Mouse (Mus musculus) olfactory bulb, adult 2 months (tissue): ENCODE measurements around the gene Gm7029. TPM values are rescaled to one million over a fixed set of nuclear protein-coding genes. Genes with fewer than 3 reads are reported as not detected.
A peak's percentile ranks its signal among the peaks of the same experiment; 100 is the strongest.

Source experiments
- H3K27ac ChIP-seq: fragments of 200-500 bp; 2 replicates; pipeline ENCODE4 v1.5.1; 2012; ENCODE audit warnings: low read depth, low read length; ENCODE audit not compliant: insufficient read depth
- H3K4me1 ChIP-seq: fragments of 200-500 bp; 2 replicates; pipeline ENCODE4 v1.6.1; 2012; ENCODE audit warnings: low read length; ENCODE audit not compliant: control insufficient read depth, insufficient read depth
- H3K4me3 ChIP-seq: fragments of 200-500 bp; 2 replicates; pipeline ENCODE4 v1.5.1; 2012; ENCODE audit warnings: mild to moderate bottlenecking, low read depth, low read length, moderate library complexity; ENCODE audit not compliant: insufficient read depth
- CTCF ChIP-seq: fragments of 200-500 bp; IDR thresholded peaks from 2 replicates; pipeline ENCODE4 v1.5.1; 2012; ENCODE audit warnings: low read depth, mild to moderate bottlenecking, low read length, moderate library complexity; ENCODE audit not compliant: insufficient read depth
- POLR2A ChIP-seq: fragments of 200-500 bp; IDR thresholded peaks from 2 replicates; pipeline ENCODE4 v1.6.1; 2012; ENCODE audit warnings: mild to moderate bottlenecking, low read depth, low read length, moderate library complexity; ENCODE audit not compliant: insufficient read depth
- WGBS: fragments of 180-500 bp; shearing (Covaris S2); methylation state at CpG from one replicate; pipeline ENCODE4 v1.1.7; 2018; 5-methylcytosine and 5-hydroxymethylcytosine counted together
- polyA plus RNA-seq: library from polyadenylated mRNA; stranded (reverse); fragments of >200 nt; gene quantifications from 2 replicates; pipeline ENCODE4 v1.2.4, GENCODE M21; 2012; ENCODE audit warnings: low replicate concordance; ENCODE audit not compliant: missing spikeins, insufficient read depth, insufficient read length

Gm7029 gene
- polyA plus RNA-seq, 1 experiment, result not detected

DNA sequence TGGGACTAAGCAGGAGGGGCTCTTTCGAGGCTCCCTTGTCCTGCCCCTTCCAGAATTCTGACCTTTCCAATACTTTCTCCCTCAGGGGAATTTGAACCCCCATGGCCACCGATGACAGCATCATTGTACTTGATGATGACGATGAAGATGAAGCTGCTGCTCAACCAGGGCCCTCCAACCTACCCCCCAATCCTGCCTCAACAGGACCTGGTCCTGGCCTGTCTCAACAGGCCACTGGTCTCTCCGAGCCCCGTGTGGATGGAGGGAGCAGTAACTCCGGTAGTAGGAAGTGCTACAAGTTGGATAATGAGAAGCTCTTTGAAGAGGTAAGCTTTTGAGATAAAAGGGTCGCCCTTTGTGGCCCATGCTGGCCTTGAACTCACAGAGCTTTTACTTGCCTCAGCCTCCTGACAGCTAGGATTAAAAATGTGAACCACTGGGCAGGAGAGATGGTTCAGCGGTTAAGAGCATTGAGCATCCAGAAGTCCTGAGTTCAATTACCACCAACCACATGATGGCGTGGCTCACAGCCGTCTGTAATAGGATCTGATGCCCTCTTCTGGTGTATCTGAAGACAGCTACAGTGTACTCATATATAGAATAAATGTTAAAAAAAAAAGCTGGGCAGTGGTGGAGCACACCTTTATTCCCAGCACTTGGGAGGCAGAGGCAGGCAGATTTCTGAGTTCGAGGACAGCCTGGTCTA lies 36.9 kb downstream of the Gm7029 start:
- 41% methylated on average over 11 of the region's 11 CpGs for WGBS
- Histone ChIP-seq H3K4me1 (peaks cover 19% of the 10 kb centered on the region), H3K27ac (no peak overlapping the region), H3K4me3 (peak overlapping the region; percentile 92)
- TF ChIP-seq POLR2A (no peak), CTCF (no peak)

DNA sequence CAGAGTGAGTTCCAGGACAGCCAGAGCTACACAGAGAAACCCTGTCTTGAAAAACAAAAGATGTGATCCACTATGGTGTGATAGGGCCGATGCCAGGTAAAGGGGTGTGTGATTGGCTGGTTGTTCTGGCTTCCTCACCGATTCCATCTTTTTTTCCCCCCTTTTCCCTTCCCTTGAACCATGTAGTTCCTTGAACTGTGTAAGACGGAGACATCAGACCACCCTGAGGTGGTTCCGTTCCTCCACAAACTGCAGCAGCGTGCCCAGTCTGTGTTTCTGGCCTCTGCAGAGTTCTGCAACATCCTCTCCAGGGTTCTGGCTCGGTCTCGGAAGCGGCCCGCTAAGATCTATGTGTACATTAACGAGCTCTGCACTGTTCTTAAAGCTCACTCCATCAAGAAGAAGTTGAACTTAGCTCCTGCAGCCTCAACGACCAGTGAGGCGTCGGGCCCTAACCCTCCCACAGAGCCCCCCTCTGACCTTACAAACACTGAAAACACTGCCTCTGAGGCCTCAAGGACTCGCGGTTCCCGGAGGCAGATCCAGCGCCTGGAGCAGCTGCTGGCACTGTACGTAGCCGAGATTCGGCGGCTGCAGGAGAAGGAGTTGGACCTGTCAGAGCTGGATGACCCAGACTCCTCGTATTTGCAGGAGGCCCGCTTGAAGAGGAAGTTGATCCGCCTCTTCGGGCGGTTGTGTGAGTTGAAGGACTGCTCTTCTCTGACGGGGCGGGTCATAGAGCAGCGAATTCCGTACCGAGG lies 37.6 kb downstream of the Gm7029 start:
- TF ChIP-seq CTCF (no peak), POLR2A (no peak)
- WGBS, result 88% methylated on average over 31 of the region's 31 CpGs

DNA sequence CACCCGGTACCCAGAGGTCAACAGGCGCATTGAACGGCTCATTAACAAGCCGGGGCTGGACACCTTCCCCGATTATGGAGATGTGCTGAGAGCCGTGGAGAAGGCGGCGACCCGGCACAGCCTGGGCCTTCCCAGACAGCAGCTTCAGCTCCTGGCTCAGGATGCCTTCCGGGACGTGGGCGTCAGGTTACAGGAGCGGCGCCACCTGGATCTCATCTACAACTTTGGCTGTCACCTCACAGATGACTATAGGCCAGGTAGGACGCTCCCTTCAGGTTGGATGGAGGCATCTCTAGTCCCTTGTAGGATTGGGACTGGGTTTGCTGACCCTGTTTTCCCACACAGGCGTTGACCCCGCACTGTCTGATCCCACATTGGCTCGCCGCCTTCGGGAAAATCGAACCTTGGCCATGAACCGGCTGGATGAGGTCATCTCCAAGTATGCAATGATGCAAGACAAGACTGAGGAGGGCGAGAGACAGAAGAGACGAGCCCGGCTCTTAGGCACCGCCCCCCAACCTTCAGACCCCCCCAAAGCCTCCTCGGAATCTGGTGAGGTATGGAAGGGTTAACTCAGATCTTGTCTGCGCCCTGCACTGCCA lies 38.3 kb downstream of the Gm7029 start:
- no peak for TF ChIP-seq POLR2A
- TF ChIP-seq CTCF, result no peak
- H3K27ac ChIP-seq, result no peak overlapping the region
- no peak overlapping the region for H3K4me3 ChIP-seq
- peaks cover 22% of the 10 kb centered on the region for H3K4me1 ChIP-seq
- WGBS, result 90% methylated on average over 28 of the region's 28 CpGs

More for the DNA sequence above, 37.6 kb downstream of the Gm7029 start:
- no peak overlapping the region for H3K27ac ChIP-seq
- peaks cover 19% of the 10 kb centered on the region for H3K4me1 ChIP-seq
- H3K4me3 ChIP-seq, result no peak overlapping the region

DNA sequence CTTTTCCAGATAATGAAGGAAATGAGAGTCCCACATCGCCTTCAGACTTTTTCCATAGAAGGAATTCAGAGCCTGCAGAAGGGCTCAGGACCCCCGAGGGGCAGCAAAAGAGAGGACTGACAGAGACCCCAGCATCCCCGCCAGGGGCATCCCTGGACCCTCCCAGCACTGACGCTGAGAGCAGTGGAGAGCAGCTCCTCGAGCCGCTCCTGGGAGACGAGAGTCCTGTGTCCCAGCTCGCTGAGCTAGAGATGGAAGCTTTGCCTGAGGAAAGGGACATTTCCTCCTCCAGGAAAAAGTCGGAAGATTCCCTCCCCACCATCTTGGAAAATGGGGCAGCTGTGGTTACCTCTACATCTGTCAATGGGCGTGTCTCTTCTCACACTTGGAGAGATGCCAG lies 39.6 kb downstream of the Gm7029 start:
- H3K4me1 ChIP-seq, result peaks cover 30% of the 10 kb centered on the region
- TF ChIP-seq CTCF, result no peak
- TF ChIP-seq POLR2A, result no peak
- 88% methylated on average over 10 of the region's 10 CpGs for WGBS
- H3K27ac ChIP-seq, result no peak overlapping the region
- no peak overlapping the region for H3K4me3 ChIP-seq

DNA sequence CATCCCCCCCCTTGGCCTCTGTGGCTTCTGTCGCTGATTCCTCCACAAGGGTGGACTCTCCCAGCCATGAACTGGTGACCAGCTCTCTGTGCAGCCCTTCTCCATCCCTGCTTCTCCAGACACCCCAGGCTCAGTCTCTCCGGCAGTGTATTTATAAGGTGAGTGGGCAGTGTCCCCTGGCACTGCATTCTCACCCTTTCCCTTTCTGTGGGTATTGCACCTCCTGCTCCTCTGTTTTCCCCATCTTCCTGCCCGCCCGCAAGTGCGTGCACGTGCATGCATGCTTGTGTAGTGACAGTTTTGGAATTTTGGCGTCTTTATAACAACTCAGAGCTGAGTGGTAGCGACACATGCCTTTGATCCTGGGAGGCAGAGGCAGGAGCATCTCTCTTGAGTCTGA lies 40.3 kb downstream of the Gm7029 start:
- Histone ChIP-seq H3K27ac (no peak overlapping the region), H3K4me3 (no peak overlapping the region), H3K4me1 (peaks cover 31% of the 10 kb centered on the region)
- WGBS, result 93% methylated on average over 8 of the region's 8 CpGs
- TF ChIP-seq CTCF (no peak), POLR2A (no peak)

DNA sequence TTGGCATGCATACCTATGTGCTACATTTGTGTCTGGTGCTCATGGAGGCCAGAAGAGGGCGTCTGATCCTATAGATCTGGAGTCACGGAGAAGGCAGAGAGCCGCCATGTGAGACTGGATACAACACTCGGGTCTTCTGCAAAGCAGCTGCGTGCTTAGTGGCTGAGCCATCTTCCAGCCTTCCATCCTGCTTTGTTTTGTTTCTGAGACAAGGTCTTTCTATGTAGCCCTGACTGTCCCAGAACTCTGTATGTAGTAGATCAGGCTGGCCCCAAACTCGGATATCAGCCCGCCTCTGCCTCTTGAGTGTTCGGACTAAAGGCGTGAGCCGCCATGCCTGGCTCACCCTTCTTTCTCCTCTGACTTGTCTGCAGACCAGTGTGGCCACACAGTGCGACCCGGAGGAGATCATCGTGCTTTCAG lies 41.3 kb downstream of the Gm7029 start:
- Histone ChIP-seq H3K4me3 (no peak overlapping the region), H3K4me1 (peaks cover 36% of the 10 kb centered on the region), H3K27ac (no peak overlapping the region)
- TF ChIP-seq CTCF (no peak), POLR2A (no peak)
- 57% methylated on average over 13 of the region's 13 CpGs for WGBS

DNA sequence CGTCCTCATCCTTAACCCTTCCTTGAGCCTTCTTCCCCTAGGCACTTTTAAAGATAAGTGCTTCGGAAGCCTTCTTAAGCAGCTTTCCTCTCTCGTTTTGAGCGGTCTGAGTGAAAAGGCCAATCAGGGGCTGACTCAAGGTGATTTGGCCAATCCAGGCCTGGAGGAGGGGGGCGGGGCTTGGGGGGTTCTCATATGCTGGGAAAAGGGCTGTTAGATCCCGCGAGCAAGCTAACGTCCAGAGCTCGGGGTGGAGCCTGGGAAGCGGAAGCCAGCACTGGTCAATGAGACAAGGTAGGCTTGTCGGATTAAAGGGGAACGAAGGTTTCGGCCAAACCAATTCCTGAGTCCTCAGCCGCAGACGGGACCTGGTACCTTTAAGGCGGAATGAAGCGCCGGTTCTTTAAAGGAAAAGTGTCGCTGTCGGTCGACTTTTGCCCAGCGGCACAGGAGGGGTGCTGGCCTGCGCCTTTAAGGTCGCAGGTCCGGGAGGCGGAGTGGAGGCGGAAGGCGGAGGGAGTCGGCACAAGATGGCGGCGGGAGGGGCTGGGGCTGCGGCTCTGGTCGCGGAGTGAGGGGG lies 42.1 kb downstream of the Gm7029 start, which contains the start of the genes Tapbp and Zbtb22:
Gene Tapbp, plus strand, starts transcription at position 229 of the 580 bp plus-strand sequence.
Gene Zbtb22, plus strand, starts transcription at position 234 of the 580 bp plus-strand sequence.
- H3K4me1 ChIP-seq, result peaks cover 36% of the 10 kb centered on the region
- WGBS, result under 1% methylated on average over 34 of the region's 34 CpGs
- H3K4me3 ChIP-seq, result peak within 1 kb of the TSS; percentile 50
- TF ChIP-seq CTCF, result no peak
- TF ChIP-seq POLR2A, result no peak; the same call in 1 of the 2 replicates
- peak within 1 kb of the TSS; percentile 4; the same call in 1 of the 2 replicates for H3K27ac ChIP-seq

DNA sequence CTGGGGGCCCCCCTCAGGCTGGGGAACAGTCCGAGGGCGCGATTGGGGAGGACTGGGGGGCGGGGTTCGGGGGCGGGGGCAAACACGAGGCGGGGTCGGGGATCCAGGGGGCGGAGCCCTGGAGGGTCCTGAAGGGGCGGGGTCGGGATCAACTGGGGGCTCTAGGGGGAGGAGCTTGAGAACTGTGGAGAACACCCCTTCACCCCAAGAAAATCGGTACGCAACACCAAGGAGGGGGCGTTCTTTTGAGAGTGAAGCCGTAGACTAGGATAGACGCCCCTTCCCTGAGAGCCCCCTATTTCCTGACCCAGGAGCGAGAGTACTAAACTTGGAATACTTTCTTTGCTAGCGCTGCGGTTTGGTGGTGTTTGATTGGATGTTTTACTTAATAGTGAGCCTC lies 42.7 kb downstream of the Gm7029 start:
- TF ChIP-seq POLR2A (no peak), CTCF (no peak)
- Histone ChIP-seq H3K4me3 (peak overlapping the region; percentile 50), H3K27ac (no peak overlapping the region), H3K4me1 (peaks cover 37% of the 10 kb centered on the region)
- 1% methylated on average over 19 of the region's 20 CpGs for WGBS
